Mouse (Mus musculus) erythroid progenitor cell, adult 5-6 weeks (primary cell): ENCODE results near the gene Pafah1b3. TPM values are rescaled to one million over a fixed set of nuclear protein-coding genes. Genes with fewer than 3 reads are reported as not detected.

Experiments used
- ATAC-seq: replicated peaks from 2 replicates; pipeline ENCODE4 v1.8.0; 2016; ENCODE audit warnings: moderate number of reproducible peaks, mild to moderate bottlenecking, moderate TSS enrichment, inconsistent platforms; ENCODE audit not compliant: poor library complexity, low FRiP score, severe bottlenecking
- total RNA-seq, 2 experiments: library from RNA; stranded (forward) in 1 of 2; stranded (reverse) in 1 of 2; fragments of 150-400 nt in 1 of 2; fragments of 186-747, 209-891 nt in 1 of 2; gene quantifications; 2 replicates each; pipeline versions ENCODE4 v1.2.3 to v1.2.4; 2015 to 2017; ENCODE audit warnings: low replicate concordance in 2 of 2

The Pafah1b3 gene
- total RNA-seq, 2 experiments from 2014 or later: 17.3 to 26.8 TPM

DNA sequence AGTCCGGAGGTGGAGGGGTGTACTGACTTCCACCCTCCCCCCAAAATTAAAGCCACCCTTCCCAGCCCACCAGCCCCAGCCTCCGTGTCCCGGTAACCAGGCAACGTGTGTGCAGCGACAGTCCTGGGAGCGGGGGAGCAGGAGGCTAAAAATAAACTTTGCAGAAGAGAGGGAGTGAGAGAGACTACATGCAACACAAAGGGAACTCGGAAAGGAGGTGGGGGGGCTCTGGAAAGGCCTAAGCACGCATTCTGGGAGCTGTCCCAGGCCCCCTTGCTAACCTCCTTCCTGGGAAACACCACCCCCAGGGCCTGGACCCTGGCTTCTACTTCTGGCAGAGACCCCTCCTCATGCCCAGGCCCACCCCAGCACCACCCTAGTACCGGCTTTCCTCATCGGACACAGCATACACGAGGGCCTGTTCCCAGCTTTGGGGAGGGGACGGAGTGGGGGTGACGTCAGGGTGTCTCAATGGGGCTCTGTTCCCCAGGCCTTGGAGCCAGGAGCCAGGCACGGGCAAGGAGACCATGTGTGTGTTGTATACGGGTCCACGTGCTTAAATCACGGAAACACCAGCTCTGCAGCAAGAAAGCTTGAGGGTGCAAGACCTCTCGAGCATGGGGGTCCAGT, 49.7 kb downstream of the Pafah1b3 start:
- no peak for ATAC-seq

DNA sequence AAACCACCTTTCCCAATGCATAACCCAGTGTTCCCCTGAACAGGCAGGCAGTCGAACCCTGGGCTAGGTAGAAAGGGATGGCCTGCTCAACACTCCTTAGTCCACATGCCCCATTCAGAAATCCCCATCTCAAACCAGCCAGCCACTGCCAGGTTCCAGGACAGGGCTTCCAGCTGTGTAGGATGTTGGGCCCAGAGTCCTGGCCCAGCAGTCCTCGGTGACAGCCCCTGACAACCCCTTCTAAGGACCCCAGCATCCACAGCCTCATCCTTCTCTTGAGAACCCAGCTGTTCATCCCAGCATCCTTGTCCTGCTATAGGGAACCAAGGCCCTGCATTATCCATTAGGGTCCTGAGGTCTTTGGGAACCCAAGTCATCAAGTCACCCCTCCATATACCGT, 50.3 kb downstream of the Pafah1b3 start:
- no peak for ATAC-seq

DNA sequence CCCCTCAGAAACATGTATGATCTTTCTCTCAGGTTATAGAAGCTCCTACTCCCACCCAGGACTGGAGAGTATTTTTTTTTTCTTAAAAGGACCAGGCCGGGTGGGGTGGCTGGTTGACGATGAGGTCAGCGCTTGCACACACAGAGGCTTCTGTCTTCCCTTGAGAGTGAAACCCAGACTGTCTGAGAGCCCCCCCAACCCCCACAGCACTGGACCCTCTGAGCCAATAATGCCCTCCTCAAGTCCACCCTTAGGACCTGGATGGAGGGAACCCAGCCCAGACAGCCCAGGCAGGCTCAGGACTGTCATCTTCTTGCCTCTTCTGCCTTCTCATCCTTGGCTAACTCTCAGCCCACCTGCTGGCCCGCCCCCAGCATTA, 51.0 kb downstream of the Pafah1b3 start:
- no peak for ATAC-seq

DNA sequence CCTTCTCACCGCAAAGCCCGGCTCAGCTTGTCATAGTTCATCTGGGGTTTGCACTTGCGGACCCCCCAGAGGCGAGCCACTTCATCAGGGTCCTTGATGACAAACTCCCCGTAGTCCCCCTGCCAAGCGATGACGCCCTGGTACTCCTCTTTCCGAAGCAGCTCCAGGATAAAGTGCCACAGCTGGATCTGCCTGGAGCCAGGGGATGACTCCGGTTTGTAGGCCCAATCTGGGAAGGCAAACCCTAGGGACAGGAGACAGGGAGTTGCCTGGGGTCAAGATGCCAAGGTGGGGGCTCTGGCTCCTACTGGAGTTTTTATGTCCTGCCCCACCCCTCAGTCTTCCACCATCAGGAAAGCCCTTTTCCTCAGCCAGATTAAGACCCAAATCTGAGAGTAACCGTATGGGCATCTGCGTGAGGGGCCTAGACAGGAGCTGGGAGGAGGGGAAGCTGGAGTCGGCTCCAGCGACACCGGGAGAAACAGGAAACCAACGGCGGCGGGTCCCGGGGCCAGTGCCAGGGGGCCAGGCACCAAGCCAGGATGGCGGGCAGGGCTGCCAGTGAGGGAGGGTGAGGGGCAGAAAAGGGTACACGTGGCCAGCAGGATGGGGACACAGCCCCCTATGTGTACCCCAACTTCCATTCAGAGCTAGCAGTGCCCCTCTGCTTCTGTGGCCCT, 51.6 kb downstream of the Pafah1b3 start:
- no peak for ATAC-seq

Other genes with a start within 250 kb of the Pafah1b3 start
- 5.4 and 12.3 TPM in 2 replicates for gene Grik5, start 225.6 kb downstream of the Pafah1b3 start, total RNA-seq (2015; ENCODE audit: low replicate concordance)
- 2.2 and 3.7 TPM in 2 replicates for gene Grik5, start 225.6 kb downstream of the Pafah1b3 start, total RNA-seq (2017; ENCODE audit: low replicate concordance)
- 7.5 and 7.6 TPM in 2 replicates for gene Zfp574, start 225.4 kb downstream of the Pafah1b3 start, total RNA-seq (2015; ENCODE audit: low replicate concordance)
- 4.5 and 6.0 TPM in 2 replicates for gene Zfp574, start 225.4 kb downstream of the Pafah1b3 start, total RNA-seq (2017; ENCODE audit: low replicate concordance)
- gene Pou2f2, start 118.3 kb downstream of the Pafah1b3 start, total RNA-seq (2015; ENCODE audit: low replicate concordance): 4.2 and 6.1 TPM in 2 replicates
- 1.6 and 2.7 TPM in 2 replicates for gene Pou2f2, start 118.3 kb downstream of the Pafah1b3 start, total RNA-seq (2017; ENCODE audit: low replicate concordance)
- gene Dedd2, start 77.4 kb downstream of the Pafah1b3 start, total RNA-seq (2015; ENCODE audit: low replicate concordance): 29.9 and 31.4 TPM in 2 replicates
- gene Dedd2, start 77.4 kb downstream of the Pafah1b3 start, total RNA-seq (2017; ENCODE audit: low replicate concordance): 87.7 and 89.0 TPM in 2 replicates
- 18.0 and 32.8 TPM in 2 replicates for gene Zfp526, start 76.6 kb downstream of the Pafah1b3 start, total RNA-seq (2015; ENCODE audit: low replicate concordance)
- 27.6 and 29.6 TPM in 2 replicates for gene Zfp526, start 76.6 kb downstream of the Pafah1b3 start, total RNA-seq (2017; ENCODE audit: low replicate concordance)
- 122 and 132 TPM in 2 replicates for gene Gsk3a, start 60.1 kb downstream of the Pafah1b3 start, total RNA-seq (2015; ENCODE audit: low replicate concordance)
- 53.0 and 74.3 TPM in 2 replicates for gene Gsk3a, start 60.1 kb downstream of the Pafah1b3 start, total RNA-seq (2017; ENCODE audit: low replicate concordance)
- 0.72 and 3.4 TPM in 2 replicates for gene Erf, start 47.2 kb downstream of the Pafah1b3 start, total RNA-seq (2015; ENCODE audit: low replicate concordance)
- gene Erf, start 47.2 kb downstream of the Pafah1b3 start, total RNA-seq (2017; ENCODE audit: low replicate concordance): 0.61 and 1.8 TPM in 2 replicates
- 114 and 181 TPM in 2 replicates for gene Cic, start 30.3 kb downstream of the Pafah1b3 start, total RNA-seq (2015; ENCODE audit: low replicate concordance)
- 70.5 and 90.7 TPM in 2 replicates for gene Cic, start 30.3 kb downstream of the Pafah1b3 start, total RNA-seq (2017; ENCODE audit: low replicate concordance)
- not detected in 2 replicates for gene Prr19, start 3.4 kb upstream of the Pafah1b3 start, total RNA-seq (2015; ENCODE audit: low replicate concordance)
- not detected in 2 replicates for gene Prr19, start 3.4 kb upstream of the Pafah1b3 start, total RNA-seq (2017; ENCODE audit: low replicate concordance)
- not detected in 2 replicates for gene Tmem145, start 8.1 kb upstream of the Pafah1b3 start, total RNA-seq (2015; ENCODE audit: low replicate concordance)
- gene Tmem145, start 8.1 kb upstream of the Pafah1b3 start, total RNA-seq (2017; ENCODE audit: low replicate concordance): not detected in 2 replicates
- 0.42 TPM in 1 of 2 replicates, not detected in the other for gene Megf8, start 19.2 kb upstream of the Pafah1b3 start, total RNA-seq (2015; ENCODE audit: low replicate concordance)
- 0.64 TPM in 1 of 2 replicates, not detected in the other for gene Megf8, start 19.2 kb upstream of the Pafah1b3 start, total RNA-seq (2017; ENCODE audit: low replicate concordance)
- gene Cnfn, start 71.7 kb upstream of the Pafah1b3 start, total RNA-seq (2015; ENCODE audit: low replicate concordance): not detected in 2 replicates
- gene Cnfn, start 71.7 kb upstream of the Pafah1b3 start, total RNA-seq (2017; ENCODE audit: low replicate concordance): not detected in 2 replicates
- 1.1 and 10.9 TPM in 2 replicates for gene Lipe, start 100.7 kb upstream of the Pafah1b3 start, total RNA-seq (2015; ENCODE audit: low replicate concordance)
- gene Lipe, start 100.7 kb upstream of the Pafah1b3 start, total RNA-seq (2017; ENCODE audit: low replicate concordance): 0.23 and 13.1 TPM in 2 replicates
- gene Cxcl17, start 114.9 kb upstream of the Pafah1b3 start, total RNA-seq (2015; ENCODE audit: low replicate concordance): not detected in 2 replicates
- not detected in 2 replicates for gene Cxcl17, start 114.9 kb upstream of the Pafah1b3 start, total RNA-seq (2017; ENCODE audit: low replicate concordance)
- 52.0 and 58.4 TPM in 2 replicates for gene Ceacam1, start 179.6 kb upstream of the Pafah1b3 start, total RNA-seq (2015; ENCODE audit: low replicate concordance)
- 9.5 and 13.3 TPM in 2 replicates for gene Ceacam1, start 179.6 kb upstream of the Pafah1b3 start, total RNA-seq (2017; ENCODE audit: low replicate concordance)
- not detected in 2 replicates for gene Ceacam2, start 241.9 kb upstream of the Pafah1b3 start, total RNA-seq (2015; ENCODE audit: low replicate concordance)
- gene Ceacam2, start 241.9 kb upstream of the Pafah1b3 start, total RNA-seq (2017; ENCODE audit: low replicate concordance): not detected in 2 replicates